Mouse (Mus musculus) limb, embryonic 14.5 days (tissue): Measurements from ENCODE around the gene Kdm1a. TPM values are rescaled to one million over a fixed set of nuclear protein-coding genes. Genes with fewer than 3 reads are reported as not detected.
A peak's percentile ranks its signal among the peaks of the same experiment; 100 is the strongest.

ENCODE experiments used
- ATAC-seq: fragments of 200-750 bp; cut with Nextera tagmentation; 2 replicates; pipeline ENCODE4 v1.8.0; 2017; ENCODE audit warnings: low read depth, moderate number of reproducible peaks, moderate TSS enrichment; ENCODE audit not compliant: low FRiP score
- DNase-seq: peaks from one replicate; pipeline ENCODE4 v3.0.0-alpha.2; 2015; ENCODE audit warnings: low spot score
- H3K27ac ChIP-seq: fragments of 300-500 bp; sonication (generic); replicated peaks from 2 replicates; pipeline ENCODE4 v1.5.1; 2014; ENCODE audit warnings: low read depth, mild to moderate bottlenecking, low read length, moderate library complexity, mixed read lengths
- H3K27me3 ChIP-seq: fragments of 300-500 bp; sonication (generic); 2 replicates; pipeline ENCODE4 v1.6.1; 2014; ENCODE audit warnings: low read length, mixed read lengths; ENCODE audit not compliant: control insufficient read depth, insufficient read depth
- H3K36me3 ChIP-seq: fragments of 300-500 bp; sonication (generic); 2 replicates; pipeline ENCODE4 v1.6.1; 2014; ENCODE audit warnings: mild to moderate bottlenecking, low read length, moderate library complexity, mixed read lengths; ENCODE audit not compliant: control insufficient read depth, insufficient read depth
- H3K4me1 ChIP-seq: fragments of 300-500 bp; sonication (generic); 2 replicates; pipeline ENCODE4 v1.6.1; 2014; ENCODE audit warnings: antibody characterized with exemption, low read length, mixed read lengths; ENCODE audit not compliant: control insufficient read depth, insufficient read depth
- H3K4me2 ChIP-seq: fragments of 300-500 bp; sonication (generic); replicated peaks from 2 replicates; pipeline ENCODE4 v1.6.1; 2014; ENCODE audit warnings: low read depth, mild to moderate bottlenecking, low read length, moderate library complexity; ENCODE audit not compliant: severe bottlenecking
- H3K4me3 ChIP-seq: fragments of 300-500 bp; sonication (generic); replicated peaks from 2 replicates; pipeline ENCODE4 v1.5.1; 2014; ENCODE audit warnings: low read length
- H3K9ac ChIP-seq: fragments of 300-500 bp; sonication (generic); 2 replicates; pipeline ENCODE4 v1.6.1; 2014; ENCODE audit warnings: mild to moderate bottlenecking, low read depth, low read length, moderate library complexity; ENCODE audit not compliant: severe bottlenecking
- H3K9me3 ChIP-seq: fragments of 300-500 bp; sonication (generic); 2 replicates; pipeline ENCODE4 v1.6.1; 2016; ENCODE audit warnings: low read length; ENCODE audit not compliant: control insufficient read depth
- POLR2A ChIP-seq: fragments of 200-500 bp; IDR thresholded peaks from 2 replicates; pipeline ENCODE4 v1.8.0; 2012; ENCODE audit warnings: inconsistent platforms, mild to moderate bottlenecking, moderate library complexity, borderline replicate concordance; ENCODE audit not compliant: insufficient read depth, insufficient read length; ENCODE audit errors: extremely low read depth
- WGBS: fragments of 180-500 bp; shearing (Covaris S2); extraction: QIAGEN DNeasy Blood & Tissue Kit; methylation state at CpG from one replicate; pipeline ENCODE4 v1.1.7; 2014; 5-methylcytosine and 5-hydroxymethylcytosine counted together
- polyA plus RNA-seq, 2 experiments: library from polyadenylated mRNA; depleted of rRNA in 1 of 2; stranded (reverse) in 1 of 2; unstranded in 1 of 2; fragments of >200 nt; fragmentation: Nextera tagmentation in 1 of 2; extraction: Ambion mirVana in 1 of 2; gene quantifications; 2 replicates each; pipeline versions ENCODE4 v1.2.1 to v1.2.3; 2012 to 2014

Kdm1a gene
- polyA plus RNA-seq, 2 experiments = 51.9 to 89.9 TPM

GRCm38 (mm10) chr4:136559690-136560089, 42.8 kb downstream of the Kdm1a start:
- Histone ChIP-seq H3K36me3 (peaks cover 91% of the 10 kb centered on the region), H3K27ac (no peak overlapping the region), H3K4me1 (no peaks in the 10 kb centered on the region), H3K4me3 (no peak overlapping the region), H3K27me3 (no peaks in the 10 kb centered on the region), H3K4me2 (no peak overlapping the region), H3K9me3 (no peaks in the 10 kb centered on the region), H3K9ac (no peak overlapping the region)
- DNase-seq (no peak), ATAC-seq (no peak)
- WGBS = 85% methylated on average over 2 of the region's 2 CpGs
- no peak for TF ChIP-seq POLR2A

- peaks cover 91% of the 10 kb centered on the region for H3K36me3 ChIP-seq
- no peaks in the 10 kb centered on the region for H3K27me3 ChIP-seq
- DNase-seq (no peak), ATAC-seq (no peak)
- H3K9ac ChIP-seq = no peak overlapping the region
- no peak overlapping the region for H3K4me2 ChIP-seq
- WGBS = 85% methylated on average over 2 of the region's 2 CpGs
- no peaks in the 10 kb centered on the region for H3K9me3 ChIP-seq
- H3K27ac ChIP-seq = no peak overlapping the region
- no peaks in the 10 kb centered on the region for H3K4me1 ChIP-seq
- no peak for TF ChIP-seq POLR2A
- no peak overlapping the region for H3K4me3 ChIP-seq
These were observed 44.9 kb downstream of the Kdm1a start for GRCm38 (mm10) chr4:136557638-136558037.

- TF ChIP-seq POLR2A = no peak
- ATAC-seq (0 out of 2 replicates have a peak, but pooled peaks have one; percentile 36), DNase-seq (no peak)
- Histone ChIP-seq H3K4me2 (no peak overlapping the region), H3K4me1 (peaks cover 7% of the 10 kb centered on the region; the same call in 1 of the 2 replicates), H3K27ac (no peak overlapping the region), H3K9me3 (no peaks in the 10 kb centered on the region), H3K4me3 (no peak overlapping the region), H3K9ac (no peak overlapping the region), H3K36me3 (peaks cover 94% of the 10 kb centered on the region), H3K27me3 (no peaks in the 10 kb centered on the region)
- WGBS = 97% methylated on average over 1 of the region's 1 CpGs
These were observed 49.4 kb downstream of the Kdm1a start for GRCm38 (mm10) chr4:136553108-136553507.

- no peaks in the 10 kb centered on the region for H3K9me3 ChIP-seq
- H3K4me2 ChIP-seq = no peak overlapping the region
- H3K27me3 ChIP-seq = no peaks in the 10 kb centered on the region
- peaks cover 10% of the 10 kb centered on the region; the same call in 1 of the 2 replicates for H3K4me1 ChIP-seq
- peak; percentile 37 for DNase-seq
- H3K36me3 ChIP-seq = peaks cover 90% of the 10 kb centered on the region
- H3K27ac ChIP-seq = no peak overlapping the region
- WGBS = 56% methylated on average over 1 of the region's 1 CpGs
- no peak overlapping the region for H3K9ac ChIP-seq
- no peak overlapping the region for H3K4me3 ChIP-seq
- no peak for ATAC-seq
- TF ChIP-seq POLR2A = no peak
These were observed 54.1 kb downstream of the Kdm1a start for GRCm38 (mm10) chr4:136548381-136548801.

GRCm38 (mm10) chr4:136547721-136548120, 54.8 kb downstream of the Kdm1a start:
- no peak for TF ChIP-seq POLR2A
- Histone ChIP-seq H3K9ac (no peak overlapping the region), H3K36me3 (peaks cover 90% of the 10 kb centered on the region), H3K27ac (no peak overlapping the region), H3K4me1 (peaks cover 10% of the 10 kb centered on the region; the same call in 1 of the 2 replicates), H3K9me3 (no peaks in the 10 kb centered on the region), H3K4me2 (no peak overlapping the region), H3K4me3 (no peak overlapping the region), H3K27me3 (no peaks in the 10 kb centered on the region)
- DNase-seq (no peak), ATAC-seq (no peak)
- 87% methylated on average over 1 of the region's 1 CpGs for WGBS
